Comparison of ENCODE assay signal across 12 mouse cellular contexts in genomic region chr2:145631799-145632174, GRCm38 (mm10). TPM values are rescaled to one million over a fixed set of nuclear protein-coding genes. Genes with fewer than 3 reads are reported as not detected.
DNase-seq lines count a peak whose midpoint lies in the region; ATAC-seq and TF ChIP-seq lines count a peak whose summit lies in the region.
"Had no signal": no experiment of that assay in that cellular context is flagged by ENCODE, and none has a peak within 500 bp of the region (broad histone marks: within the 10 kb centered on the region; RNA-seq: fewer than 3 reads in every experiment).

No protein-coding gene starts in this region.

- H3K27me3 ChIP-seq in forebrain, embryonic 12.5 days, result no peaks in the 10 kb centered on the region
- H3K27me3 ChIP-seq in forebrain, embryonic 11.5 days (ENCODE audit: control insufficient read depth, insufficient read depth, low read length), result no peaks in the 10 kb centered on the region
- H3K27me3 ChIP-seq in hindbrain, embryonic 16.5 days (replicated peaks; ENCODE audit: control insufficient read depth, insufficient read depth, low read length), result no peaks in the 10 kb centered on the region
- no peaks in the 10 kb centered on the region for H3K27me3 ChIP-seq in stomach, embryonic 14.5 days (ENCODE audit: control insufficient read depth, insufficient read depth, low read length)
- H3K27me3 ChIP-seq: Patski had no signal

- peak overlapping the region; percentile 44; the same call in 1 of the 2 replicates for H3K27ac ChIP-seq in forebrain, embryonic 12.5 days
- H3K27ac ChIP-seq in forebrain, embryonic 11.5 days (ENCODE audit: low read depth, low read length), result no peak overlapping the region
- peak overlapping the region; percentile 19; the same call in 1 of the 2 replicates for H3K27ac ChIP-seq in layer of hippocampus, adult 2 months
- H3K27ac ChIP-seq in hindbrain, embryonic 16.5 days (ENCODE audit: low read depth, low read length), result 0 out of 2 replicates have a peak overlapping the region, but pooled peaks have one; percentile 23
- H3K27ac ChIP-seq in stomach, embryonic 14.5 days (ENCODE audit: low read length), result peak overlapping the region; percentile 17; the same call in 1 of the 2 replicates

- H3K4me2 ChIP-seq in forebrain, embryonic 12.5 days, result no peak overlapping the region
- H3K4me2 ChIP-seq in forebrain, embryonic 11.5 days (ENCODE audit: low read depth, low read length, severe bottlenecking), result no peak overlapping the region
- H3K4me2 ChIP-seq in hindbrain, embryonic 16.5 days (ENCODE audit: low read length), result no peak overlapping the region
- H3K4me2 ChIP-seq in stomach, embryonic 14.5 days (replicated peaks; ENCODE audit: low read depth, low read length), result no peak overlapping the region

- no peaks in the 10 kb centered on the region for H3K36me3 ChIP-seq in forebrain, embryonic 12.5 days (replicated peaks)
- no peaks in the 10 kb centered on the region for H3K36me3 ChIP-seq in forebrain, embryonic 11.5 days (ENCODE audit: control insufficient read depth, insufficient read depth, low read length)
- H3K36me3 ChIP-seq in hindbrain, embryonic 16.5 days (ENCODE audit: control insufficient read depth, insufficient read depth, low read length), result no peaks in the 10 kb centered on the region
- H3K36me3 ChIP-seq in stomach, embryonic 14.5 days (ENCODE audit: control insufficient read depth, insufficient read depth, low read length), result no peaks in the 10 kb centered on the region

- ATAC-seq in forebrain, embryonic 12.5 days (ENCODE audit: low FRiP score), result peak; percentile 33; the same call in 1 of the 2 replicates
- ATAC-seq in forebrain, embryonic 11.5 days (replicated peaks; ENCODE audit: low FRiP score), result no peak
- no peak for ATAC-seq in hindbrain, embryonic 16.5 days
- ATAC-seq in stomach, embryonic 14.5 days (ENCODE audit: insufficient number of reproducible peaks, insufficient read depth, low FRiP score, low read depth), result peak; percentile 53; the same call in 1 of the 2 replicates
- ATAC-seq: inflammation-experienced regulatory T-cells, adult 6 months; Patski had no signal

- 39% methylated on average over 4 of the region's 4 CpGs for WGBS in forebrain, embryonic 12.5 days
- WGBS in forebrain, embryonic 11.5 days, result 51% methylated on average over 4 of the region's 4 CpGs
- WGBS in hindbrain, embryonic 16.5 days, result 36% methylated on average over 4 of the region's 4 CpGs
- 21% methylated on average over 4 of the region's 4 CpGs for WGBS in stomach, embryonic 14.5 days

- no peak overlapping the region for H3K4me3 ChIP-seq in forebrain, embryonic 12.5 days (replicated peaks)
- H3K4me3 ChIP-seq in forebrain, embryonic 11.5 days (ENCODE audit: low read depth, low read length), result no peak overlapping the region
- no peak overlapping the region for H3K4me3 ChIP-seq in layer of hippocampus, adult 2 months
- H3K4me3 ChIP-seq in hindbrain, embryonic 16.5 days (ENCODE audit: low read length), result no peak overlapping the region
- no peak overlapping the region for H3K4me3 ChIP-seq in stomach, embryonic 14.5 days (ENCODE audit: low read depth, low read length)

- H3K4me1 ChIP-seq in forebrain, embryonic 12.5 days, result no peaks in the 10 kb centered on the region; the same call in 1 of the 2 replicates
- H3K4me1 ChIP-seq in forebrain, embryonic 11.5 days (replicated peaks; ENCODE audit: control insufficient read depth, insufficient read depth, low read length), result no peaks in the 10 kb centered on the region
- no peaks in the 10 kb centered on the region for H3K4me1 ChIP-seq in hindbrain, embryonic 16.5 days (ENCODE audit: control insufficient read depth, insufficient read depth, low read depth, low read length)
- no peaks in the 10 kb centered on the region for H3K4me1 ChIP-seq in stomach, embryonic 14.5 days (ENCODE audit: control insufficient read depth, insufficient read depth, low read length)

- H3K9me3 ChIP-seq in forebrain, embryonic 12.5 days, result no peaks in the 10 kb centered on the region
- no peaks in the 10 kb centered on the region for H3K9me3 ChIP-seq in forebrain, embryonic 11.5 days (ENCODE audit: control insufficient read depth, low read length)
- no peaks in the 10 kb centered on the region for H3K9me3 ChIP-seq in hindbrain, embryonic 16.5 days (ENCODE audit: control insufficient read depth, low read length)
- no peaks in the 10 kb centered on the region for H3K9me3 ChIP-seq in stomach, embryonic 14.5 days (ENCODE audit: control insufficient read depth, low read depth, low read length)

- no peak for DNase-seq in forebrain, embryonic 11.5 days (ENCODE audit: low spot score)
- no peak for DNase-seq in layer of hippocampus, adult 2 months (ENCODE audit: low spot score in 2 of 2)
- no peak for DNase-seq in layer of hippocampus, adult 8-10 months (ENCODE audit: low spot score in 2 of 2)
- no peak for DNase-seq in cerebellum, adult 9-10 months
- DNase-seq in left cerebral cortex, postnatal 25 days (ENCODE audit: low spot score in 2 of 2), result no peak
- DNase-seq: cerebellum, adult 18-20 months; liver had no signal

- no peak for TF ChIP-seq CTCF in layer of hippocampus, adult 2 months (conservative IDR thresholded peaks at IDR 0.05)

- H3K9ac ChIP-seq in forebrain, embryonic 12.5 days, result no peak overlapping the region
- no peak overlapping the region for H3K9ac ChIP-seq in forebrain, embryonic 11.5 days (ENCODE audit: low read length)
- no peak overlapping the region for H3K9ac ChIP-seq in hindbrain, embryonic 16.5 days (ENCODE audit: low read depth, low read length)
- H3K9ac ChIP-seq in stomach, embryonic 14.5 days (replicated peaks; ENCODE audit: low read depth, low read length), result no peak overlapping the region

- intact Hi-C loops in left cerebral cortex, postnatal 25 days (cut with DNase I), result no loop called here

RNA-seq across cellular contexts. Expression of gene Rin2, which starts 43.2 kb away (rescaled TPM):
- polyA plus RNA-seq in forebrain, embryonic 12.5 days (2016; fragmentation: Nextera tagmentation; extraction: Ambion mirVana), result 11.9 and 14.0 TPM in 2 replicates
- polyA plus RNA-seq in forebrain, embryonic 11.5 days (2014; fragmentation: Nextera tagmentation; extraction: Ambion mirVana), result 12.4 and 12.7 TPM in 2 replicates
- 10 to 100 TPM; 33.3 to 33.9 TPM for total RNA-seq in layer of hippocampus, adult 2 months (2021)
- 10 to 100 TPM; 28.4 to 45.9 (median 35.7) TPM for total RNA-seq in layer of hippocampus, adult 8-10 months (2022)
- polyA plus RNA-seq in hindbrain, embryonic 16.5 days (2015; fragmentation: Nextera tagmentation; extraction: Ambion mirVana), result 14.6 and 15.3 TPM in 2 replicates
- polyA plus RNA-seq in stomach, embryonic 14.5 days (2014; fragmentation: Nextera tagmentation; extraction: Ambion mirVana), result 38.0 and 42.2 TPM in 2 replicates
- 10 to 100 TPM; 18.4 to 22.6 TPM for total RNA-seq in left cerebral cortex, postnatal 25 days (2021)

Comparison
In these comparisons a context has a peak if more than half of its experiments do, and no peak if none do; other contexts are left out.
1. ATAC-seq: peak in forebrain, embryonic 12.5 days (single experiment) and stomach, embryonic 14.5 days (single experiment); none in forebrain, embryonic 11.5 days (single experiment) and hindbrain, embryonic 16.5 days (single experiment).